Mouse (Mus musculus): ENCODE measurements around the gene Tnxb. TPM values are rescaled to one million over a fixed set of nuclear protein-coding genes. Genes with fewer than 3 reads are reported as not detected.

Tnxb gene
- polyA plus RNA-seq, 1 experiment: 11.0 TPM

GRCm38 (mm10) chr17:34655581-34655991 is 14.7 kb upstream of the Tnxb start:
- WGBS: 9% methylated on average over 4 of the region's 4 CpGs
- no peak for DNase-seq (ENCODE audit: low read depth, low spot score)

- 54% methylated on average over 8 of the region's 8 CpGs for WGBS
- no peak for DNase-seq (ENCODE audit: low read depth, low spot score)
These were observed 13.7 kb upstream of the Tnxb start for GRCm38 (mm10) chr17:34656666-34657065.

- 33% methylated on average over 2 of the region's 2 CpGs for WGBS
- DNase-seq (ENCODE audit: low read depth, low spot score): no peak
These were observed 13.1 kb upstream of the Tnxb start for GRCm38 (mm10) chr17:34657271-34657670.

GRCm38 (mm10) chr17:34658145-34658544 is 12.2 kb upstream of the Tnxb start:
- DNase-seq (ENCODE audit: low read depth, low spot score): no peak
- WGBS: 54% methylated on average over 2 of the region's 2 CpGs

GRCm38 (mm10) chr17:34658591-34658990 is 11.7 kb upstream of the Tnxb start:
- DNase-seq (ENCODE audit: low read depth, low spot score): no peak
- 67% methylated on average over 3 of the region's 3 CpGs for WGBS

- WGBS: 47% methylated on average over 12 of the region's 12 CpGs
- no peak for DNase-seq (ENCODE audit: low read depth, low spot score)
These were observed 11.0 kb upstream of the Tnxb start for GRCm38 (mm10) chr17:34659181-34659896.

GRCm38 (mm10) chr17:34659897-34660214 is 10.5 kb upstream of the Tnxb start:
- no peak for DNase-seq (ENCODE audit: low read depth, low spot score)
- WGBS: 56% methylated on average over 3 of the region's 3 CpGs

GRCm38 (mm10) chr17:34660259-34660820 is 10.0 kb upstream of the Tnxb start:
- 28% methylated on average over 11 of the region's 11 CpGs for WGBS

GRCm38 (mm10) chr17:34661121-34661591 is 9.2 kb upstream of the Tnxb start:
- WGBS: under 1% methylated on average over 19 of the region's 19 CpGs
- no peak for DNase-seq (ENCODE audit: low read depth, low spot score)

More at GRCm38 (mm10) chr17:34660259-34660820, 10.0 kb upstream of the Tnxb start:
- DNase-seq (ENCODE audit: low read depth, low spot score): no peak

- DNase-seq (ENCODE audit: low read depth, low spot score): no peak
- 89% methylated on average over 1 of the region's 1 CpGs for WGBS
These were observed 7.9 kb upstream of the Tnxb start for GRCm38 (mm10) chr17:34662468-34662867.

- WGBS: 90% methylated on average over 8 of the region's 8 CpGs
- DNase-seq (ENCODE audit: low read depth, low spot score): no peak
These were observed 7.4 kb upstream of the Tnxb start for GRCm38 (mm10) chr17:34662978-34663377.

GRCm38 (mm10) chr17:34663558-34663957 is 6.8 kb upstream of the Tnxb start:
- WGBS: 37% methylated on average over 1 of the region's 1 CpGs
- no peak for DNase-seq (ENCODE audit: low read depth, low spot score)

GRCm38 (mm10) chr17:34664472-34664871 is 5.9 kb upstream of the Tnxb start:
- no peak for DNase-seq (ENCODE audit: low read depth, low spot score)
- WGBS: 54% methylated on average over 7 of the region's 7 CpGs

- WGBS: 28% methylated on average over 93 of the region's 93 CpGs
- DNase-seq (ENCODE audit: low read depth, low spot score): no peak
These were observed 1.1 kb downstream of the Tnxb start for GRCm38 (mm10) chr17:34671151-34672066.

- 43% methylated on average over 49 of the region's 49 CpGs for WGBS
- no peak for DNase-seq (ENCODE audit: low read depth, low spot score)
These were observed 2.0 kb downstream of the Tnxb start for GRCm38 (mm10) chr17:34672246-34672792.

- WGBS: 79% methylated on average over 7 of the region's 7 CpGs
- DNase-seq (ENCODE audit: low read depth, low spot score): no peak
These were observed 2.8 kb downstream of the Tnxb start for GRCm38 (mm10) chr17:34673139-34673538.

- no peak for DNase-seq (ENCODE audit: low read depth, low spot score)
- 52% methylated on average over 11 of the region's 11 CpGs for WGBS
These were observed 4.3 kb downstream of the Tnxb start for GRCm38 (mm10) chr17:34674524-34675204.

- DNase-seq (ENCODE audit: low read depth, low spot score): no peak
- 34% methylated on average over 13 of the region's 13 CpGs for whole genome bisulfite sequencing
These were observed 5.1 kb downstream of the Tnxb start for GRCm38 (mm10) chr17:34675205-34676092.

GRCm38 (mm10) chr17:34676093-34676460 is 5.7 kb downstream of the Tnxb start:
- WGBS: 41% methylated on average over 6 of the region's 6 CpGs
- no peak for DNase-seq (ENCODE audit: low read depth, low spot score)

Measured in large intestine, adult 2 months (tissue).